Mouse (Mus musculus): ENCODE data around the gene Cfl2.

The Cfl2 gene

DNA sequence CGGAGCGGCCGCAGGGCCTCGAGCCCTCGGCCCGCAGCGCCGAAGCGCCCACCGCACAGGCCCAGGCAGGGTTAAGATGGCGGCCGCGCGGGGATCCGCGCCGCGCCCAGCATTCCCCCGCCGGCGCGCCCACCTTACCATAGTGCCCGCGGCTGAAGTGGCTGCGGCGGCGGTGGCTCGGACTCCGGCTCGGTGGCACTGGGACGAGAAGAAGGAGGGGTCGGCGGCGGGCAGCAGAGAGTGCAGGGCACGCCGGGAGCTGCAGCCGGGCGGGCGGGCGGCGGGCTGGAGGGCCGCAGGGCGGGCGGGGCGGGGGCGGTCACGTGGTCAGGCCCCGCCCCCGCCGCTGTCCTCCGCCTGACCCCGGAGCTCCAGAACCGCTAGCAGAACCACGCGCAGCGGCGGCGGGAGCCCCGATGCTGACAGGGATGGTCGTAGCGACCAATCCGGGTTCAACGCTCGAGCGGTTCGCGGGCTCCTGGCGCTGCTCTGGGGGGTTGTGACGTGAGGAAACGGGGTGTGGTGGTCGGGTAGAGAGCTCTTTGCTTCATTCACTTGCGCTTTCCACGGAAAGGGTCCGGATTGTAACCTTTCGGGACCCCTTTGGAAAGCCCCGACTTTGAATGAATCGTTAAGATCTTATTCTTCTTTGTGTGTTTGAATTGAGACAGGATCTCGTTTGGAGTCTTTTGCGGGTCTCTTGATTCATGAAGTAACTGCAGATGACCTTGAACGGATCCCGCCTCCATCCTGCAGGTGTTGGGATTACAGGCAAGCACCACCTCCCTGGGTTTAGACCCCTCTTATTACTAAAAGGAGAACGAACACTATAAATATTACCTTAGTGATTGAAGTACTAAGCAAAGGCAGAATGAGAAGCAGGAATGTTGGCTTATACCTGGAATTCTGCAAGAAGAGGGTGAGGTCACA lies at the start of gene Cfl2:
Cfl2 (minus strand) TSS at position 272 of the 930 bp plus-strand sequence.
- in situ Hi-C loops (cut with MboI; ENCODE audit: unreplicated experiment in 2 of 2) = no loop called here

DNA sequence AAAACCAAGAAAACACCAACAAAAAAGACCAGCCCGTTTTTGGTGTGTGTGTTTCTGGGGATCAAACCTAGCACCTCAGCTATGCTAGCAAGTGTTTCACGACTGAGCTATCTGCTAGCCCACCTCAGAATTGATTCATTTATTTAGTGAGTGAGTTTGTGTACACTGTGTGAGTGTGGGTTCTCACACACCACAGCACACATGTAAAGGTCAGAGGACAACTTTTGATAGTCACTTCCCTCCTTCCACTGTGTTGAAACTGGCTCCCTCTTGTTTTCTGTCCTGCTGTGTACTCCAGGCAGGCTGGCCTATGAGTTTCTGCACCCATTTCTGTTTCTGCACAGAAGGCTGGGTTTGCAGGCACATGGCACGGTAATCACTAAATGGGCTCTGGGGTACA lies 47.7 kb upstream of the Cfl2 start:
- in situ Hi-C loops (cut with MboI; ENCODE audit: unreplicated experiment in 2 of 2) = no loop called here

DNA sequence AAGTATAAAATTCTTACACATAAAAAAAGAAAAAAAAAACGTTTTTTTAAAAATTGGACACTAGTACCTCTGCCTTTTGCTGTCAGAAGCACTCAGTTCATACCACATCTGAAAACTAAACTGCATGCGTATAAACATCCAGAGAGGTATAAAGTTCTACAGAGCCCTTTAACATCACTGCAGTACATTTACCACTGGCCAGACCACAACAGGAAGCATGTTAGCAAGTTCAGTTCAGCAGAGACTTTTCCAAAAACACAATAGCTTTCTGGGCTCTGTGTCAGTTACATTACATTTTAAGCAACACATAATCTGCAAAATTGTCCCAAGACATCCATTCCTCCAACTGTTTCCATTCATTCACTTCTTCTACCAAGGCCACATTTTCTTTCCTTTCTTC lies 29.9 kb upstream of the Cfl2 start:
- in situ Hi-C loops (cut with MboI; ENCODE audit: unreplicated experiment in 2 of 2) = loop anchor here in 1 of 2 experiments (25.0 kb wide), 1 partner anchor 130 kb away; no protein-coding TSS in a partner anchor

DNA sequence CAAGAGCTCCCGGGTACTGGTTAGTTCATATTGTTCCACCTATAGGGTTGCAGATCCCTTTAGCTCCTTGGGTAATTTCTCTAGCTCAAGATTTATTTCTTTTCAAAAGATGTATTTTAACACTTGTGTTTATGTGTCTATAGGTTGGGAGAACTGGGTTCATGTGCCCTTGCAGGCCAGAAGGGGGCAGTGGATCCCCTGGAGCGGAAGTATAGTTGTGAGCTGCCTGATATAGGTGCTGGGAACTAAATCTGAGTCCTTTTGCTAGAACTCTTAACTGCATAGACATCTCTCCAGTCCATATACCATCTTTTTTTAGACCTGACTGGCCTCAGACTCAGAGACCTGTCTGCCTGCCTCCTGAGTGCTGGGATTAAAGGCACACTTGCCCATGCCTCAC lies 27.7 kb upstream of the Cfl2 start:
- in situ Hi-C loops (cut with MboI; ENCODE audit: unreplicated experiment in 2 of 2) = loop anchor here in 1 of 2 experiments (25.0 kb wide), 1 partner anchor 128 kb away; no protein-coding TSS in a partner anchor

DNA sequence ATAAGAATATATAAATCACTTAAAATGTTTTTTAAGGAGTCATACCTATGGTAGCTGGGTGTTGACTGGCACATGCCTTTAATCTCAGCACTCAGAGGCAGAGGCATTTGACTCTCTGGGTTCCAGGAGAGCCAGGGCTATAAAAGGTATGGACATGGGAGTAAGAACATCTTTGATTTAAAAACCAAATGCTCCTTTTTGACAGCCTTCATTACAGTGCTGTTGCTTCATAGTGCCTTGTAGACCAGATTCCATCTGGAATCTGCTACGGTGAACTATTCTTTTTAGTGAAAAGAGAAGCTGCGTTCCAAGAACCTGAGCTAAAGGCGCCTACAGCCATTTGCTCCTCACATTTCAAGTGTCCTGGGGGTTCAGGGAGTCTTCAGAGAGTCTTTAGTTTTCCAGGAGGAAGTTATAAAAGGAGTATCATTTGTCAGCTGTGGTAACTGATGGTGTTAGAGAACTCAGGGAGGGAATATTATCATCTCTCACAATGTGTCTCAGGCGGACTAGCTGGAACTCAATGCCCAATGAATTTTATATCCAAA lies 25.0 kb upstream of the Cfl2 start:
- in situ Hi-C loops (cut with MboI; ENCODE audit: unreplicated experiment in 2 of 2) = loop anchor here (10.0 to 25.0 kb wide), 2 partner anchors 125 to 133 kb away; no protein-coding TSS in a partner anchor

DNA sequence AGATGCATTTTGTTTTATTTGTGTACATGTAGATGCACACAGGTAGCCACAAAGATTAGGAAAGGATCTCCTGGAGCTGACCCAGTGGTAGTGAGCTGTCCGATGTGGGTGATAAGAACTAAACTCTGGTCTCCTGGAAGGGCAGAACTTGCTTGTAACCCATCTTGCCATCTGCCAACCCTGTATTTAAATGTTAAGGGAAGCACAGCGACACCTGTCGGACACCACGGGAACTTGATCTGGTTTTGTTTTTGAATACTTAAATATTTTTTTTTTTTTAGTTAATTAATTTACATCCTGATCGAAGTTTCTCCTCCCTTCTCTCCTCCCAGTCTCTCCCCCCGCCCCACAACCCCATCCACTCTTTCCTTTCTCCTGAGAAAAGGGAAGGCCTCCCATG lies 17.0 kb upstream of the Cfl2 start:
- in situ Hi-C loops (cut with MboI; ENCODE audit: unreplicated experiment in 2 of 2) = loop anchor here (5.0 to 25.0 kb wide), 4 partner anchors 47 to 1965 kb away; no protein-coding TSS in a partner anchor

DNA sequence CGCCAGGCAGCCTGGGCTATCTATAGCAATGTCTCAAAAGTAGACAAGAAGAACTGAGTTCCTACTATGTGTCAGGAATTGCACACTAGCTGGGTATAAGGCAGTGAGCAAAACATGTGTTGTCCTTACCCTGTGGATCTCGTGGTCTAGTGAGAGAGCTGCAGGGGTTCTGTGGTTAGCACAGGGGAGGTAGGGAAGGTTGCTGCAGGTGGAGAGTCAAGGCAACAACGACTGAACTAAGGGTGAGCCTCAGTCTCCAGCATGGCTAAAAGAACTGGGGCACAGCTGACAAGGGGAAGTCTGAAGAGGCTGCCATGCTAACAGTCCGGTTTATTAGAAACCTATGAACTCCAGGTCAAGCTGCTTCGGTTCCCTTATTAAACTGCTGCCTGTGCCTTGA lies 16.5 kb upstream of the Cfl2 start:
- in situ Hi-C loops (cut with MboI; ENCODE audit: unreplicated experiment in 2 of 2) = loop anchor here (10.0 to 25.0 kb wide), 2 partner anchors 117 to 1964 kb away; no protein-coding TSS in a partner anchor

DNA sequence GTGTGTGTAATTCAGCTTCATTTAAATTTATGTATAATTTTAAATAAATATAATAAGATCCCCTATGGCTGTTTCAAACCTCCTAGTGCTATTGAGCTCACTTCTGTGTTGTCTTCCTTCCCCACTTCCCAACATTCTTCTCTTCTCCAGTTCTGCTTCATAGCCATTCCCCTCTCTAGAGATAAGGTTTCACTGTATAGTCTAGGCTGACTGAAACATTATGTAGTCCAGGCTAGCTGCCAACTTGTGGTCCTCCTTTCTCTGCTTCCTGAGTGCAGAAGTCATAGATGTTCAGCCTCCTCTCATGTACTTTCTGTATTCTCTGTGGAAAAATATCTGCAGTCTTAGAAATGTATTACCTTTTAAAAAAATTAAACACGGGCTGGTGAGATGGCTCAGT lies 15.2 kb upstream of the Cfl2 start:
- in situ Hi-C loops (cut with MboI; ENCODE audit: unreplicated experiment in 2 of 2) = loop anchor here (10.0 to 25.0 kb wide), 2 partner anchors 116 to 1963 kb away; no protein-coding TSS in a partner anchor

DNA sequence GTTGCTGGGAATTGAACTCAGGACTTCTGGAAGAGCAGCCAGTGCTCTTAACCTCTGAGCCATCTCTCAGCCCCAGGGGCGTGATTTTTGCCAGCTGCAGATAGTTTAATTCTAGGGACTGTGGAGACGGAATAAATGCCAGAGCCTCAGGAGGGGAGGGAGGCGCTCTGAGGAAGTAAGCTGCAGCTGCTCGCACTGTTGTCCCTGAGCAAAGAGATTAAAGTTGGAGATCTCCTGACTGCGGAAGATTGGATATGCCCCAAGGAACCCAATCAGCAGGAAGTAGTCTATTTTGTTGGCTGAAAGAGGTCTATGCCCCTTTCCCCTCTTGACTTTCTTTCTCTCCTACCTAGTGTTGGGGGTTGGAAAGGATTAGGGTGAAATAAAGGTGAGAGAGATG lies 14.2 kb upstream of the Cfl2 start:
- in situ Hi-C loops (cut with MboI; ENCODE audit: unreplicated experiment in 2 of 2) = loop anchor here (10.0 to 25.0 kb wide), 2 partner anchors 115 to 1962 kb away; no protein-coding TSS in a partner anchor

DNA sequence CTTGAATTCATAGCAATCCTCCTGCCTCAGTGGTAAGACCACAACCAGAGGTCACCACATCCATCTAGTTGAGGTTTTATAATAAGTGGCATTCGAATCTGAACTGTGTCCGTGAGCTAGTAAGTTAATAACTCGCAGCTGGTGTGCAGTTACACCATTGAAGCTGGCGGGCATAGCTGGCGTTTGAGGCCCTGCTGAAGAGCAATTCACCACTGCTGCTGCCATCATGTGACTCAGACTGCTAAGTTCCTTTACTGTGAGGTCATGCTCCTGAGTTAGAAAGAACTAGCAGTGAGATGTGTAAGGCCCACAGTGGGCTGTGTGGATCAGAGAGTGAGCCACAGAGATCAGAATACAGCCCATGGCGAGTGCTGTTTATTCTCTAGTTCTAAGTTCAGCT lies 12.0 kb upstream of the Cfl2 start:
- in situ Hi-C loops (cut with MboI; ENCODE audit: unreplicated experiment in 2 of 2) = loop anchor here (10.0 to 25.0 kb wide), 2 partner anchors 112 to 1960 kb away; no protein-coding TSS in a partner anchor

DNA sequence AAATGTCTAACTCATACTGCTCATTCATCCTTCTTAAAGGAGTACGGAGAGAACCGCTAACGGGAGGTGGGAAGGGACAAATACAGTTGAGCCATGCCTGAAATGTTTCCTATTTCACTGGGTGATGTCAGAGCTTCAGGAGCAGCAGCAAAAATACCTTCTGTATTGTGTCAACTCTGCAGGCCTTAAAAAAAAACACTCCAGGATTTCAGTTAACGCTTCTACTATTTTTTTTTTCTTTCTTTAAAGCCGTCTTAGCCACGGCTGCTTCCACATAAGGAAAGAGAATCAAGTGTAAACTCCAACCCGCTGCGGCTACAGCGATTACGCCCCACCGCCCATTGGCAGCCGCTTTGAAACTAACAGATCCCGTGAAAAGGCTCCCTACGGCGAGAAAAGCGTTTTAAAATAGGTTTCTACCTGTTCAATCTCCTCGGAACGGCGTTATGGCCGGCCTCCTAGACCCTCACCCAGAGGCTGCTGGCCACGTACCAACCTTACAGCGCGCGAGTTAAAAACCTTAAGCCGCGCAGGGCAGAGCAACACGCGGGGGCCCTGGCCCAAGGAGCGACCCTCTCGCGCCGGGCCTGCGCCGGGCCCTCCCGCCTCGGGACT lies 579 bp downstream of the Cfl2 start:
- in situ Hi-C loops (cut with MboI; ENCODE audit: unreplicated experiment in 2 of 2) = no loop called here

DNA sequence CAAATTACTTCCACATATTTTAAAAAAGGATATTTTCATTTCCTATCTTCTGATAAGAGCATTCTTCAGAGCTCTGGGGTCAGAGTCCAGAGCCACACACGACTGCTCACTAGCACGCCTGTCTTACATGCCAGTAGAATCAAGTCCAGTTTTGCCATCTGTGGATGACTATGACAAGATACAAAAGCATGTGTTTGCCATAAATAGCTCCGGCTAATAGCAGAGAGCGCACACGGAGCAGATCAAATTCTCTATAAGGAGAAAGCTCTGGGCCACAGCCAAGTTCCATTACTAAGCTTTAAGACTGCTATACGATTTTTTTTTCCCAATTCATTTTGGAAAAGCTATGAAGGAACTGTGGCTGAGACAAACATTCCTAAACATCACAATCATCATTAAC lies 3.1 kb downstream of the Cfl2 start:
- in situ Hi-C loops (cut with MboI; ENCODE audit: unreplicated experiment in 2 of 2) = no loop called here

DNA sequence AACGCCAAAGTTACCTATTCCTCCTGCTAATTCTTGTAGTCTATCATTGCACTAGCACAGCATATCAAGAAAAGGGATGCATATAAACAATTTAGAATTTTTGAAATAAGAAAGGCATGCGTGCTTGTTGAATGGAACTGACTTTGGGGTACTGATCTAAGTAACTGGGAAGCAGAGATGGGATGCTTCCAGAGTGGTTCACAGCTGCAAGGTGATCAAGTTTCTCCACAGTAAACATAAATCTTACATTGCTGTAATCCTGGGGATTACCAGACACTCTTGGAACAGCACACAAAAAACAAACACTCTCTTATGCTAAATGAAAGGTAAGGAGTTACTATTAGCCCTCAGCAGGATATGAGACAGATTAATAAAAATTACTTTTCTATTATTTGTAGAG lies 12.1 kb downstream of the Cfl2 start:
- in situ Hi-C loops (cut with MboI; ENCODE audit: unreplicated experiment in 2 of 2) = no loop called here

DNA sequence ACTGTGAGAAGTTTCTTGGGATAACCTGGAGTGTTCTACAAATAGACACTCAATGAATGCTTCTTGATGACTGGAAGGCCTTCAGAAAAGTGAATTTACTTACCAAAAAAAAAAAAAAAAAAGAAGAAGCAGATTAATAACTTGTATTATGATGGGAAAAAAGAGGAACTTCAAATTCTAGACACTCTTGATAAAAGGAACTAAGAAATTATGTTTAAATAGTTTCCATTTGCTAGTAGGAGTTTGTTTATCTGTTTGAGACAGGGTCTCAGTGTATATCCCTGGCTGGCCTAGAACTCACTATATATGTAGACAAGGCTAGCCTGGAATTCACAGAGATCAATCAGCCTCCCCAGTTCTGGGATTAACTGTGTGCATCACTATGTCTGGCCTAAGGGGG lies 18.3 kb downstream of the Cfl2 start:
- in situ Hi-C loops (cut with MboI; ENCODE audit: unreplicated experiment in 2 of 2) = loop anchor here in 1 of 2 experiments (25.0 kb wide), 1 partner anchor 668 kb away; no protein-coding TSS in a partner anchor

DNA sequence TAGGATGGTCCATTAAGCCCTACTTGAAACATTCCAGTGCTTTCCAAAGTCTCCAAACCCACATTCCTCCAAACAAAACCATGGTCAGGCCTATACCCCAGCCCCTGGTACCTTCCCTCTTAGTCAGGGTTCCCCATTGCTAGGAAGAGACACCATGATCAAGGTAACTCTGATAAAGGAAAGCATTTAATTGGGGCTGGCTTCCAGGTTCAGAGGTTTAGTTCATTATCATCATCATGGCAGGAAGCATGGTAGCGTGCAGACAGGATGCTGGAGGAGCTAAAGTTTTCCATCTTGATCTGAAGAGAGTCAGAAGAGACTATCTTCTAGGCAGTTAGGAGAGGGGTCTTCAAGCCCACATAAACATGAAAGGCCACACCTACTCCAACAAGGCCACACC lies 21.1 kb downstream of the Cfl2 start:
- in situ Hi-C loops (cut with MboI; ENCODE audit: unreplicated experiment in 2 of 2) = loop anchor here in 1 of 2 experiments (25.0 kb wide), 1 partner anchor 671 kb away; no protein-coding TSS in a partner anchor

DNA sequence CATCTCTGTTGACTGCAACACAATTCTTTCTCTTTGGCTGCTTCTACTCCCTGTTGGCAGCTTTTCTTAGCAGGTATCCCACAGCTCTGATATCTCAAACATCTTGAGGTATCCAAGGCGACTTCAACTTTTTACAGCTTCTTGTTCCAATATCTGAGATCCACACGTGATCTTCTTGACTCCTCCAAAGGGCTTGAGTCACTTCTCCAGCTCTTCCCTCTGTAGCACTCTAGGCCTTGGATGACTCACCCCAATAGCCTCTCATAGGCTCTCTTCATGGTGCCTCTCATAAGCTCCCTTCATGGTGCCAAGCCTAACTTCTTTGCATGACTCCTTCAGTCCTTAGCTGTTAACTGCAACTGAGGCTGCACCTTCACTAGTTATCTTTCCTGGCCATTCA lies 22.9 kb downstream of the Cfl2 start:
- in situ Hi-C loops (cut with MboI; ENCODE audit: unreplicated experiment in 2 of 2) = loop anchor here in 1 of 2 experiments (25.0 kb wide), 1 partner anchor 672 kb away; no protein-coding TSS in a partner anchor

DNA sequence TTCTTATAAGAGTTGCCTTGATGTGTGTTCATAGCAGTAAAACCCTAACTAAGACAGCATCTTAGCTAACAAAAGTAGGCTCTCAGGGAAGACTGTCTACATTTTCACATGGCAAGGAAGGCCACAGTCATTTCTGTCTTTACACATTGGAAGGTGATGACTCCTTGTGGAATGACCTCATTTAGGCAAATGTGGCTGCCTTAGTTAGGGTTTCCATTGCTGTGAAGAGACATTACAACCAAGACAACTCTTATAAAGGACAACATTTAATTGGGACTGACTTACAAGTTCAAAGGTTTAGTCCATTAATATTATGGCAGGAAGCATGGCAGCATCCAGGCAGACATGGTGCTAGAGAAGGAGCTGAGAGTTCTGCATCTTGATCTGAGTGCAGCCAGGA lies 23.7 kb downstream of the Cfl2 start:
- in situ Hi-C loops (cut with MboI; ENCODE audit: unreplicated experiment in 2 of 2) = loop anchor here in 1 of 2 experiments (25.0 kb wide), 1 partner anchor 673 kb away; no protein-coding TSS in a partner anchor

DNA sequence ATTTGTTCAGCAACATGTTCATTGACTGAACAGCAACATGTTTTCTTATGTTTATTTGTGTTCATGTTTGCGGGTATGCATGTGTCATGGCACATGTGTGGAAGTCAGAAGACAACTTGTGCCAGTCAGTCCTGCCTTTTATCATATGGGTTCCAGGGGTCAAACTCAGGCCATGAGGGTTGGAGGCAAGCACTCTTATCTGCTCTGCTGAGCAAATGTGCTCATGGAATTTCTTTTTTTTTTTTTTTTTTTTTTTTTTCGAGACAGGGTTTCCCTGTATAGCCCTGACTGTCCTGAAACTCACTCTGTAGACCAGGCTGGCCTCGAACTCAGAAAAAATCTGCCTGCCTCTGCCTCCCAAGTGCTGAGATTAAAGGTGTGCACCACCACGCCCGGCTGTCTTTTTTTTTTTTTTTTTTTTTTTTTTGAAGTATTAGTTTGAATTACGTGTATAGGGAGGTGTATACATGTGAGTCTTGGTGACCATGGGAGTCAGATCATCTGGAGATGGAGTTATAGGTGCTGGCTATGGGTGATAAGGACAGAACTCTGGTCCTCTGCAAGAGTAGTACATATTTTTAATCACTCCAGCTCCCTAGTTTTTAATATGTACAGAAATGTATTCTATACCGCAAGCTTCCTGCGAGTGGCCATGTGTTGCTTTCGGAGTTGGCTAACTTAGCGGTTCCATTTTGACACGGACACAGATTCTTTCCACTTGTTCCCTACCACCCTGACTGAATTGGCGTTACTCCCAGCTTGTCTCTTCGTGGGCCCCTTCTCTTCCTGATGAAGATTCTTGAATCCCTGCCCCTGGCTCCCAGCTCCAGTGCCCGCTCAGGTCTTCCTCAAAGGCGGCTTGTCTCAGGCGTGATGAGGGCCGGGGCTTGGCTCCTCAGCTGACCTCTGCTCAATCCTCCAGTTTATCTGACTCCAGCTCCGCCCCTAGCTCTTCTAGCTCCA lies 26.8 kb downstream of the Cfl2 start:
- in situ Hi-C loops (cut with MboI; ENCODE audit: unreplicated experiment in 2 of 2) = loop anchor here in 1 of 2 experiments (25.0 kb wide), 1 partner anchor 676 kb away; no protein-coding TSS in a partner anchor

DNA sequence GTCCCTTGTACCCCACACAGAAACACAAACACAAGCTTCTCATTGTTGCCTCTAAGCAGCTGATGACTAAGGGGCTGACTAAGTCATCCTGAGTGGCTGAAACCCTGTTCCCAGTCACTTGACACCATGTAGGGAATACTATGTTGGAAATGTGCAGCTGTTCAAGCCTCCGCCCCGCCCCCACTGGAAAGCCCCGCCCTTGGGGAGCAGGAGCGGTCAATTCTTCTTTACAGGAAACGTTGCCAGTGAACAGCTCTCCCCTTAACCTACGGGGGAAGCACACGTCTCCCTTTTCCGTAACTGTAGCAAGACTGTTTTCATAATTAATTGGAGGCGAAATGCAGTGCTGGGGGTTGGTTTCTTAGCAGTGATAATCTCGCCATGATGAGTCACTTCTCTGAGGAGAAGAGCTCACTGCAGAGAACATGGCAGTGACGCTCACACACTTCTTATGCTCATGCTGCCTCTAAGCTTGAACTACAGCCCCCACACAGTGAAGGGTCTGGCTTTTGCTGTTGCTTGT lies 27.7 kb downstream of the Cfl2 start:
- in situ Hi-C loops (cut with MboI; ENCODE audit: unreplicated experiment in 2 of 2) = loop anchor here (5.0 to 25.0 kb wide), 3 partner anchors 47 to 677 kb away; no protein-coding TSS in a partner anchor

Measured in v-Abl transformed pro-B cells (cell line).